Mouse (Mus musculus) right cerebral cortex, adult 18-20 months (tissue): ENCODE results near the gene Hoxc10.

ENCODE experiments used
- DNase-seq: peaks from one replicate; pipeline ENCODE4 v3.0.0; 2022; ENCODE audit warnings: mixed read lengths

Hoxc10 gene

GRCm38 (mm10) chr15:102990461-102991397, 24.1 kb downstream of the Hoxc10 start, which contains the start of gene Hoxc8:
Hoxc8 (plus strand) TSS chr15:102990607.
- DNase-seq = no peak

GRCm38 (mm10) chr15:102991782-102992181, 25.2 kb downstream of the Hoxc10 start:
- no peak for DNase-seq

GRCm38 (mm10) chr15:102992206-102992605, 25.6 kb downstream of the Hoxc10 start:
- no peak for DNase-seq

GRCm38 (mm10) chr15:102992863-102993262, 26.3 kb downstream of the Hoxc10 start:
- DNase-seq = no peak

- DNase-seq = no peak
Measured at GRCm38 (mm10) chr15:102996548-102996947, 30.0 kb downstream of the Hoxc10 start.

GRCm38 (mm10) chr15:102997431-102997830, 30.8 kb downstream of the Hoxc10 start:
- no peak for DNase-seq

GRCm38 (mm10) chr15:102997939-102998355, 31.4 kb downstream of the Hoxc10 start, which contains the start of gene Hoxc6:
Hoxc6 (plus strand) TSS chr15:102998257.
- no peak for DNase-seq

GRCm38 (mm10) chr15:102998608-102999182, 32.1 kb downstream of the Hoxc10 start:
- no peak for DNase-seq

GRCm38 (mm10) chr15:102999183-102999831, 32.7 kb downstream of the Hoxc10 start:
- DNase-seq = no peak

GRCm38 (mm10) chr15:102999955-103000354, 33.4 kb downstream of the Hoxc10 start:
- DNase-seq = no peak

GRCm38 (mm10) chr15:103000501-103000901, 33.9 kb downstream of the Hoxc10 start:
- no peak for DNase-seq

GRCm38 (mm10) chr15:103001370-103001769, 34.8 kb downstream of the Hoxc10 start:
- no peak for DNase-seq

- no peak for DNase-seq
Measured at GRCm38 (mm10) chr15:103002156-103002555, 35.6 kb downstream of the Hoxc10 start.

- DNase-seq = no peak
Measured at GRCm38 (mm10) chr15:103002821-103003448, 36.3 kb downstream of the Hoxc10 start.

GRCm38 (mm10) chr15:103005308-103005707, 38.7 kb downstream of the Hoxc10 start:
- no peak for DNase-seq

GRCm38 (mm10) chr15:103005797-103006196, 39.2 kb downstream of the Hoxc10 start:
- no peak for DNase-seq

- DNase-seq = no peak
Measured at GRCm38 (mm10) chr15:103006326-103006725, 39.7 kb downstream of the Hoxc10 start.

GRCm38 (mm10) chr15:103009265-103010111, 42.9 kb downstream of the Hoxc10 start:
- no peak for DNase-seq

GRCm38 (mm10) chr15:103010112-103010846, 43.7 kb downstream of the Hoxc10 start:
- DNase-seq = no peak

GRCm38 (mm10) chr15:103010847-103011555, 44.4 kb downstream of the Hoxc10 start:
- DNase-seq = no peak
